Mouse (Mus musculus) brain, embryonic 14.5 days (tissue): Measurements from ENCODE around the gene Nlgn3.

Experiments
- CTCF ChIP-seq: fragments of 200-500 bp; IDR thresholded peaks from 2 replicates; pipeline ENCODE4 v1.5.1; 2012; ENCODE audit warnings: inconsistent platforms, mild to moderate bottlenecking, moderate library complexity, borderline replicate concordance; ENCODE audit not compliant: insufficient read depth, insufficient read length; ENCODE audit errors: extremely low read depth
- POLR2A ChIP-seq: fragments of 200-500 bp; IDR thresholded peaks from 2 replicates; pipeline ENCODE4 v1.6.1; 2012; ENCODE audit warnings: mild to moderate bottlenecking, inconsistent platforms, borderline replicate concordance; ENCODE audit not compliant: poor library complexity, insufficient read depth, insufficient read length, severe bottlenecking; ENCODE audit errors: extremely low read depth

- TF ChIP-seq POLR2A (no peak), CTCF (no peak)
Measured at GRCm38 (mm10) chrX:101289037-101289436, 9.9 kb upstream of the Nlgn3 start.
